Mouse (Mus musculus): Measurements from ENCODE around the gene Castor1.

Castor1 gene

GRCm38 (mm10) chr11:4262847-4263246, 44.8 kb downstream of the Castor1 start:
- DNase-seq (ENCODE audit: low spot score in 2 of 2) = no peak

DNA sequence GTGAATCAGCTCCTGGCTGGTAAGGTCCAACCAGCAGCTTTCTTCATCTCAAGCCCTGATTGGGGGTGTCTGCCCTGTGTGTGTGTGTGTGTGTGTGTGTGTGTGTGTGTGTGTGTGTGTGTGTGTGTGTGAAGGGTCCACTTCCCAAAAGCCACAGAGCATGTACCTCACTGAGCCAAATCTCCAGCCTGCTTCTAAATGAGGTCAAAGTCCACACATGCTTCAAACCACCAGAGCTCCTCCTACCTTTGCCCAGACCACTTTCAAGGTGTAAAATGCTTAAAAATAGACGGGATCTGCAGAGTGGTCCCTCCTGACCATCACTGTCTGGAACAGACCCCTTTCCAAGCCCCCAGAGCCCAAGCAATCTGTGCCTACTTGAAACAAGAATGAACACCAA, 45.3 kb downstream of the Castor1 start:
- DNase-seq (ENCODE audit: low spot score in 2 of 2) = no peak

GRCm38 (mm10) chr11:4264066-4264465, 46.0 kb downstream of the Castor1 start:
- no peak for DNase-seq (ENCODE audit: low spot score in 2 of 2)

GRCm38 (mm10) chr11:4266271-4267201, 48.5 kb downstream of the Castor1 start:
- DNase-seq (ENCODE audit: low spot score in 2 of 2) = no peak

DNA sequence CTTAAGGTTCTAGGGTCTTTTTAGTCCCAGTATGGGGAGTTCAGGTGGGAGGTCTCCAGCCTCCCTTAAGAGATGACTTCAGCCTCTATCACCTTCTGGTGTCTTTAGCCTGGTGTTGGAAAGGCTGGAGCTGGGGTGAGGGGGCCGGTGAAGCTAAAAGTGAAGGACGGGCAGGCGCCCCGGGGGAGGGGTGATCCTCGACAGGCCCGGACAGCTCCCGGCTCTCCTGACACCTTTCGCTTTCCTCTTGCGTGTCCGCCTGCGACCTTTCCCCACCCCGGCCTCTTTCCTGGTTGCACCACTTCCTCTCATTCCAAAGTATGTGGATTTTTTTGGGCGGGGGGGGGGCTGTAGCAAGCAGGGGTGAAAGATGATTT, 49.2 kb downstream of the Castor1 start:
- no peak for DNase-seq (ENCODE audit: low spot score in 2 of 2)

DNA sequence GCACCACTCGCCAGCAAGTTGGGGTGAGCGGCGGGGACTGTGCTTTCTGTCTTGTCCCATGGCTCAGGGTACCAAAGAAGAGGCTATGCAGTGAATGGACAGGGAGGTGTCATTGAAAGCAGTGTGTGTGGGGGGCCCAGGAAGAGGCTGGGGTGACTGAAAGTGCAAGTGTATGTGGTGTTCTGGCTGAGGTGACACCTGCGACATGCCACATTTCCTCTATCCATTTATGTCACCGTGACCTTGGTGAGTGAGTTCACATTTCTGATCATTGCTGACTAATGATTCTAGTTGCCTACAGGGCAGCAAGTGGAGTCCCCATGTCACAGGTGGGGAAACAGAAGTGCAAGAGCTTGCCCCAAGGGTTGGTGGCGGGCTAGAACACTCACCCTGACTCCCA, 50.5 kb downstream of the Castor1 start:
- no peak for DNase-seq (ENCODE audit: low spot score in 2 of 2)

DNA sequence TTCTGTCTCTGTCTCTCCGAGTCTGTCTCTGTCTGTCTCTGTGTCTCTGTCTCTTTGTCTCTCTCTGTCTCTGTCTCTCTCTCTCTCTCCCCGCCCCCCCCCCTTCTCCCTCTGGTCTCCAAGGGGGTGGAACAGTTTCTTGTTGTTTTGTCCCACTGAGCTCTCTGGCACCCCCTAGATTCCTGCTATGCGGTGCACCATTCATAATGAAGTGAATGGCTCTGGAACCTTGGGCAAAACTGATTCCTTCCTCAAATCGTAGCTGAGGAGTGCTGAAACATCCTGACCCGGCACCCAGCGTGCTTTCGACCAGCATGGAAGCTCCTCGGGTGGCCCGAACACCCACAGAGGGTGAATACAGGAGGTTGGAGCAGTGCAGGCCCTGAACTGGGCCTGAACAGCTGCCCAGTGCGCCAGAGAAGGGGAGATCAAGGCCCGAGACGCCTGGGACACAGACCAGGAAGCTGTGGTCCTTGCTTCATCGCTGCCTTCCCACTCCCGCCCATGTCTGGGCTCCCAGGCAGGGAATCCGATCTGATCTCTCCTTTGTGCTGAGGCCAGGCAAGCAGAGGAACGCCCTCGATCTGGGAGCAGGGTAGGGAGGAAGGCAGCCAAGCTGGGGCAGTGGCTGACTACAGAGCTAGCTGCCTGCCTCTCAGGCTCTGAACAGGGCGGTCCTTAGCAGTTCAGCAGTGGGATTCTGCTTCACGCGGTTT, 52.9 kb downstream of the Castor1 start:
- no peak for DNase-seq (ENCODE audit: low spot score in 2 of 2)

DNA sequence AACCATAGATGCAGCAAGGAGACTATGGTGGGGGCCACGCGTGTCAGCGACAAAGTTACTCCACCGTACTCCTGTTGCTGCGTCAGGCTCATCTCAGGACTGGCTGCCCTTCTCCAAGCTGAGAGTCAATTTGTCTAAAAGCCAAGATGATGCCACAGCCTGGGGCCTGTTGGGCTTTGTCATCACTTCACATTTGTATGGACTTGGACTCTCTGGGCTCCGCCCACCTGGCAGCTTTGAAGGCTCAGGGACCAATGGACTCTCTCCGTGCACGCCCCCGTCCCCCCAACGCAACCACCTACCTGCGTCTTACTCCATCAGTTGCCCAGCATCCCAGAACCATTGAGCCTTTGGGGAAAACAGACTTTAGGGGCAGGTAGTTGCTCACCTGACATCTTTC, 53.5 kb downstream of the Castor1 start:
- DNase-seq (ENCODE audit: low spot score in 2 of 2) = no peak
